Mouse (Mus musculus): ENCODE data around the gene Rprml.

Gene Rprml

GRCm38 (mm10) chr11:103665695-103666094 is 16.3 kb downstream of the Rprml start:
- no peak for DNase-seq (ENCODE audit: extremely low spot score)

- no peak for DNase-seq (ENCODE audit: extremely low spot score)
Measured at GRCm38 (mm10) chr11:103666181-103666906, 17.0 kb downstream of the Rprml start.

DNA sequence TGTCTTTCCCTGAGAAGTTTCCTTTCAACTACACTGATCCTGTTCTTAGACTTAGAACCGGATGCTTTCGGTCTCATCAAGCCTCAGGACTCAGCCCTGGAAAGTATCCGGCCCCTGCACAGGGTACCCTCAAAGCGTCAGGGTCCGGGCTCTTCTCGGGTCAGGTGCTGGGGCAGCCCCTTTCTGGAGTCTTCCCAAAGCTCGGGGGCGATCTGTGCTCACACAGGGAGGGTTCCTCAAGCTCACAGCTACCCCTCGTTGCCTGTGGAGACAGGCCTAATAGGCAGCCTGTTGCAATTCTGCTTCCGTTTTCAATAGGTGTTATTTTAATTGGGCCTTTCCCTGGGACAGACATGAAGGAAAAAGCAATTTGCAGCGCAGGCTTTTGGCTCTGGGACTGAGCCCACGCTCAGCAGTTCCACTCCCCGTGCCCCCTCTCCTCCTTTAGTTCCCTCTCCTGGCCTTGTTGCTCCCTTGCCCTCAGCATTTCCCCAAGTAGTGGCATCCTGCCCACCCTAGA is 17.6 kb downstream of the Rprml start:
- no peak for DNase-seq (ENCODE audit: extremely low spot score)

DNA sequence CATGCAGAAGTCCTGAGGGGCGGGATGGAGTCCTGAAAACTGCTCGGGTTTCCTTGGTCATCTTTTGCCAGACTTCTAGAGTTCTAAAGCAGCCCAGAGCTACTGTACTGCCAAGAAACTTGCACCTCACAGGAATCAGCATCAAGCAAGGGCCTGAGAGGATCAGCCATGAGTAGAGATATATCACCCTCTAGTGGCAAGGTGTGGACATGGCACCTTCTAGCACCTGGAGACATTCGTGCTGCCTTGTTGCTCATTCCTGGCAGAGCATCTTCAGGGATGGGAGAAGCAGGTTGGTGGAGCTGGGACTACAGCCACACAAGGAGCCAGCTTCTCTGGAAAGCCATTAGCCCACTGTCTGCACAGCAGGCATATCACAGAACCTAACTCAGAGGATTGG is 26.2 kb downstream of the Rprml start:
- peak; percentile 46 for DNase-seq (ENCODE audit: extremely low spot score)

- peak; percentile 19 for DNase-seq (ENCODE audit: extremely low spot score)
Measured at GRCm38 (mm10) chr11:103677042-103677441, 27.7 kb downstream of the Rprml start.

- no peak for DNase-seq (ENCODE audit: extremely low spot score)
Measured at GRCm38 (mm10) chr11:103683667-103684334, 34.4 kb downstream of the Rprml start.

GRCm38 (mm10) chr11:103685261-103685736 is 35.9 kb downstream of the Rprml start:
- DNase-seq (ENCODE audit: extremely low spot score), result no peak

DNA sequence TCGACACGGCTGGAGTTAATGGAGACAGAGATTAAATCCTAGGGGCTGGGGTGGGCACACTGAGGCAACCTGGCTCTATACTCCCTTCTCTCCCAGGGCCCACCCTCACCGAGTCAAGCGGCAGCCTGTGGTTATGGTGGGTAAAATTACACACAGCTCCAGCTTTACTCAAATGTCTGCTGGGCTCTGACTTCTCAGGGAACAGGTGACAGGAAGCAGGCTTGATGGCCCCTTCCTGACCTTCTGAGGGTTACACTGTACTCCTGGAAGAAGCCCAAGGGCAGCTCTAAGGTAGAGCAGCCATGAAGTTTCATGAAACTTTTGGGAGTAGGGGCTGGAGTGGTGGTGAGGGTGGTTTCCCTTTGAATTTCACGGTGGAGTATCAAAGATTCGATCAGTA is 37.3 kb downstream of the Rprml start:
- DNase-seq (ENCODE audit: extremely low spot score), result no peak

- no peak for DNase-seq (ENCODE audit: extremely low spot score)
Measured at GRCm38 (mm10) chr11:103688271-103688979, 39.1 kb downstream of the Rprml start.

DNA sequence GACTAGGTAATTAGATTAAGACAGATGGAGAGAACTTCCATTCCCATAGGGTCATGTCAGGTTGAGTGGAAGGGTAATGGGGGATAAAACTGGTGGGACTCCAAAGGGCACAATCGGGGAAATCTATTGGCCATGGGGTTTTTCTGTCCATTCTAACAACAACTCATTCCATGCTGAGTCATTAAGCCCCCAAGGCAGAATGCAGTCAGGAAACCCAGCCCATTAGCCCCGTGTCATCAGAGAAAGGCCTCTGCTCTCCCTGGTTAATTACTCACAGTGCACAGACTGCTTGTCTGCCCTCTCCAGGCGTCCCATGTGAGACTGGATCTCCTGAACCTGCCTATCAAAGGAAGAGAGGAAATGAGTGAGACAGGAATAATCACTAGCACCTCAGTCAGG is 39.6 kb downstream of the Rprml start:
- peak; percentile 7 for DNase-seq (ENCODE audit: extremely low spot score)

DNA sequence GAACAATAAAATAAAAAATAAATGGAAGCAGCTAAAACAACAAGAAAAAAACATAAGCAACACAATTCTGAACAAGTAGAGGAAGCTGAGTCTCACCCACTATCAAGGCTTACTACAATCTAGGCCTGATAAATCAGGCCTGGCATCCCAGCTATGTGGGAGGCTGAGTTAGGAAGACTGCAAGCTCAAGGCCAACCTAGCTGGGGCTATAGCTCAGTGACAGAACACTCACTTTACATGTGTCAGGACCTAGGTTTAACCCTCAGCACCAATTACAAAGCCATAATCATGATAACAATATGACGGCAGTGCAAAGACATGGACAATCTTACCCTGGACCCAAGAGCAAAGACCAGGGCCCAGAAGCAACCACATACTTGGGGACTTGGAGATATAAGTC is 41.7 kb downstream of the Rprml start:
- DNase-seq (ENCODE audit: extremely low spot score), result no peak

DNA sequence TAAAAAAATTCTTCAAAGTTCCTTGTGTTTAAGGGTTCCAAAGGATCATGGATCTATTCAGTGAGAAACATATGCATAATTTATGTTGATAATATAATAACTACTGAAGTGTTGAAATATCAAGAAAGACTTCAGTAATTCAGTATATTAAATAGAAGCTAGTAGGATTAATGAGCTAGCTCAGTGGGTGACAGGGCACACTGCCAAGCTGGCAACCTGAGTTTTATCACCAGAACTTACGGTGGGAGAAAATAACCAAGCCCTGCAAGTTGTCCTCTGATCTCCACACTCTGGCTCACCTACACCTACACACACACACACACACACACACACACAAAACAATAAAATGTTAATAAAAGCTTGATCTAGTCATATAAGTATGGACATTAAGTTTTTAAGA is 43.9 kb downstream of the Rprml start:
- DNase-seq (ENCODE audit: extremely low spot score), result no peak

DNA sequence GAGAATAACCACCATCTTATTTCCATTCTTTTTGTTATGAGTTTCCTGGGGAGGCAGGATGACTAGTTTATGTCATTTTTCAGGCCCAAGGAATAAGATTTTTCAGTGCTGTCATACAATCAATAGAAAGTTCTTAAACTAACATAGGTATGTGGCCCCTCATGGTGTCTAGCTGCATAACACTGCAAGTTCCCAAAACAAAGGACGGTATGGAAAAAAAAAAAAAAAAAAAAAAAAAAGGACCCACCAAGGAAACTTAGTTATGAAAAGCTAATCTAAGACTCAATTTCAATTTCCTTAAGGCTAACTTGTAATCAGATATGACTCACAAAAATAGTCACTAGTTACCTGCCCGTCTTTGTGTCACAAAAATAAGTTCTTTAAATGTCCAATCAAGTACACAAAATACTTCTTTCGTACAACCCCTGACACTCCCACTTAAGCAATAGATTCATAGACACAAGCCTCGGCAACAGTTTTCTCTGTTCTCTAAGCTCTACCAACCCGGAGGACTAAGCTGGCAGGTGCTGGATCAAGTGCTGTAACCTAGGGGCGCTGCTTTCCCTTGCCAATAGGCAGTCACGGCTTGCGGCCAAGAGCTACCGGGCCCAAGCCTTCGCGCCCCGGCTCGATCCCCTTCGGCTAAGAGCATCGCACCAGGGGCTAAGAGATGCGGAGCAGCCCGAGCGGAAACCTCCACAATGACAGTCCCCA is 47.6 kb downstream of the Rprml start:
- DNase-seq (ENCODE audit: extremely low spot score), result no peak

- DNase-seq (ENCODE audit: extremely low spot score), result peak; percentile 96
Measured at GRCm38 (mm10) chr11:103697565-103698176, 48.3 kb downstream of the Rprml start, which contains the start of gene Gosr2. TSS of gene Gosr2 (minus strand) at chr11:103697898.

DNA sequence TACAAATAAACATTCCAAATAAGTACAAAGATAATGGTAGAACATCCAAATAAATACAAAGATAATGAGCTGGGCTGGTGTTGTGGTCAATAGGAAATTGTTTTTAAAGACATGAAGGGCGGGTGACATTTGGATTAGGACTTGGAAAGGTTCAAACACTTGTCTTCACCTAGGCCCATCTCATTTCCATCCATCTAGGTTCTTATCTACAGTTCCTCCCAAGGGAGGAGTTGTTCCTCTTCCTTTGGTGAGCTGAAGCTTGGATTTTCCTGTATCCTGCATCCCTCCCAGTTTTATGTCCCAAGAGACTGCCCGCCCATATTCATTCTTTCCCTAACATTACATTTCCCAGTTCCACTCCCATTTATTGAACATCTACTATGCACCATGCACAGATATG is 48.9 kb downstream of the Rprml start:
- no peak for DNase-seq (ENCODE audit: extremely low spot score)

Measured in embryo, embryonic 9.5 days (tissue).